Mouse (Mus musculus) cerebellum, adult 2 months (tissue): Measurements from ENCODE around the gene Taar8a.

Experiments used
- CTCF ChIP-seq: fragments of 200-500 bp; IDR thresholded peaks from 2 replicates; pipeline ENCODE4 v1.5.1; 2011; ENCODE audit warnings: low read depth, mild to moderate bottlenecking, control low read depth, low read length, moderate library complexity, borderline replicate concordance; ENCODE audit not compliant: insufficient read depth
- POLR2A ChIP-seq: fragments of 200-500 bp; IDR thresholded peaks from 2 replicates; pipeline ENCODE4 v1.6.1; 2011; ENCODE audit warnings: low read length, control low read depth, borderline replicate concordance; ENCODE audit not compliant: insufficient read depth

DNA sequence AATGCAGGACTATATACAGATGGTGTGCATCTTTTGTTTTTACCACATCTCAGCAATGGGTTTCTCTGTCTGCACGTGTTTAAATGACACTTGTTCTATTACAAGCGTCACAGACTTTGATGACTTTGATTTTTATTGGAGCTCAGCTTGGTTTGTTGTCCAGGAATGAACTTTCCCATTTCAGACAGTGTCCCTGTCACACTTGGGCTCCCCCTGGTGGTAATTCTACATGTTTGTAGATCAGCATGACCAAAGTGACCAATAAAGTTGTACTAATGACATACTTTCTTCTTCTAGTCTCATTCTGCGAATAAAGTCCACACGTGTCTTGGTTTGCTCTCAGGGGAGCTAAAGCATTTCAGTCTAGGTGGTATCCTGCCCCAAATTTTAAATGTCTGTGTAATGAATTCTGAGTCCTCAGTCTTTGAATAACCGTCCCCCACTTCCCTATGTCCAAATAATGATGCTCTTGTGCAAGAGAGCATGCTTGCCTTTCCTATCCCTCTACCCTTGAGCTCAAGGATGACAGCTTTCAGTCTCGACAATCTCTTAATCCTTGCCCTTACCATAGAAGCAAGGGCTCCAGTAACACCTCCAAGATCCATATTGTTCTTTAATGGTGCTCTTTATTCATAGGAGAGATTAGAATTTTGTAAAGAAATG, 34.9 kb downstream of the Taar8a start:
- TF ChIP-seq CTCF (peak; percentile 47; the same call in 1 of the 2 replicates), POLR2A (no peak)
